Mouse (Mus musculus) kidney, postnatal 25 days (tissue): Measurements from ENCODE around the gene Arid4b.

ENCODE experiments used
- DNase-seq, 2 experiments: peaks; one replicate each; pipeline ENCODE4 v3.0.0; 2021; ENCODE audit warnings: mixed read lengths in 2 of 2

The Arid4b gene

DNA sequence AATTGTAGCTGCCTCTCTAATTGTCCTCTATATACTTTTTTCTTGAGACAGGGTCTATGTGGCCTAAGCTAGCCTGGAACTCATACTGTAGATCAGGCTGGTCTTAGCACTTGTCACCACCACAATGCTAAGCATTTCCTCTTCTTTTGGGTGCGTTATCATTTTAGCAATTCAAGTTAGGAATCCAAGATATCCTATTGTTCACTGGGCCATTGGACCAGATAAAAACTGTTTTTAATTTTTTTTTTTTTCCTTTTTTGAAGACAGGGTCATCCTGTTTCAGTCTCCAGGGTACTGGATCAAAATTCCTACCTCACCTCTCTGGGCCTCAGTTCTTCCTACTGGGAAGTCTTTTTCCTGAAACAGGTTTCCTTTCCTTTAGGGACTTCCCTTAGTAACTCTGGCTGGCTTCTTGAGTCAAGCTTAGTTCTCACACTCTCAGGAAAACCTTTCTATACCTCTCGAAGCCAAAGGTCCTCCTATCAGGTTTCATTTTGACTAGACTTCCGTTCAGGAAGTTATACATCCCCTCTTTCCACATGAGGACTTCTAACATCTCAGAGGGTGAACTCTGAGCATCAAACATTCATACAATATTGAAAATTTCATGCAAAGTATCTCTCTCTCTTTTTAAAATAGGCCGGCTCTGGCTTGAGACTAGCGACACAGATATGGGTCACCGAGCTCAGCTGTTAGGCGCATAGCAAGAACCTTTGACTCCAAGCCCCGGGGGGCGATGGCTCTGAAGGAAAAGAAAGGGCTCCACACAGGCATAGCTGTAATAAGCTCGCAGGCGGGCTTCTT lies 621 bp upstream of the Arid4b start:
- no peak for DNase-seq

DNA sequence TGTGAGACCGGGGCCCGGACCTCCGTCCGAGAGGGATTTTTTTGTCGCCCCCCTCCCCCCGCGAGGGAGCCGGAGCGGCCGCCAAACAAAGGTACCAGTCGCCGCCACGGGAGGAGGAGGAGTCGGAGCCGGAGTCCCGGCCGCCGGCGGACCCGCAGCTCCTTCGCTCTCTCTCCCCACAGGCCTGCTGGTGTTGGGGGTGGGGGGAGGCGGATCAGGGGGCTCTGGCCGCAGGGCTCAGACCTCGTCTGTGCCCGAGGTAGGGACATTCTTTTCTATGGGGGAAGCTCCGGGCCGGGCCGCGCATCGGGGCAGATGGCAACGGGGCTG lies 875 bp downstream of the Arid4b start:
- no peak for DNase-seq

DNA sequence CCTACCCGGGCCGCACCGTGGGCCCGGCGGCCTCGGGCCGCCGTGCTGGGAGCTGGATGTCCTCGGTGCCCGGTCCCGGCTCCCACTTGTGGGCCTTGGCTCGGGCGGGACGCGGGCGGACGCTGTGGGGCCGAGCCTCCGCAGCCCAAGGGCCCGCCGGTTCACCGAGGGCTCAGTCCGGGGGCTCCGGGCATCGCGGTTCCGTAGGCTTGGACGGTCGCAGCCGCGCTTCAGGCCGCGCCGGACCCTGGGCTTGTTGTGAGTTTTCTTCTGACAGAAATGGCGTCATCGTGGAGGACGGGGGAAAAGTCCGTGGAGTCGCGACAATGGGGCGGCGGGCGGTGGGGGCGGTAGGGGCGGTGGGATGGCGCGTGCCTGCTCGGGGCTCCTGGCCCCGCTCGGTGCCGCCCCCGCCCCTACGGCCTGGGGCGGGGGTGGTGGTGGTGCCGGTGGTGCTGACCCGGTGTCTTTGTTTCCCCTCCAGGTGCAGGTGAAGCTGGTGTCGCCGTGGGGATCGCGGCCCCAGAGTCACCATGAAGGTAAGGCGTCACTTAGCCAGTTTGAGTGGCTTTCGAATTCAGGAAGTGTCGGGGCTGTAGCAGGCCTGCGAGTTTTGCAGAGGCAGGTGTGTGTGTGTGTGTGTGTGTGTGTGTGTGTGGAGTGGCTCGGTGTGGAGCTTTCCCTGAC lies 1.5 kb downstream of the Arid4b start:
- DNase-seq, result peak; percentile 59 to 80

DNA sequence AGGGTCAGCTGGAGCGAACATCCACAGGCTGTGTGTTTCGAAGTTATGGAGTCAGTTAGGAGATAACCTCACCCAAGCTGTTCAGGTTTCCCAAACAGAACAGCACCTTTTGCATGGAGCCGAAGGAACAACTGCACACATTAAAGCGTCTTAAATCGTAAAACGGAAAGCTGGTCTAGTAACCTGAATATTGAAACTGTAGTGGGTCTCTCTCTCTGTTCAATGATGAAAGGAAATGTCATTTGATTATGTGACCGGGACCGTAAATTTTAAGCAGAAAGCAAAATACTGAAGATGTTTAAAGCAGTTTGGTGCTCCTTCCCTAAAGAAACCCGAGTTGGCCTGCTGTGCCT lies 2.0 kb downstream of the Arid4b start:
- DNase-seq, result no peak

DNA sequence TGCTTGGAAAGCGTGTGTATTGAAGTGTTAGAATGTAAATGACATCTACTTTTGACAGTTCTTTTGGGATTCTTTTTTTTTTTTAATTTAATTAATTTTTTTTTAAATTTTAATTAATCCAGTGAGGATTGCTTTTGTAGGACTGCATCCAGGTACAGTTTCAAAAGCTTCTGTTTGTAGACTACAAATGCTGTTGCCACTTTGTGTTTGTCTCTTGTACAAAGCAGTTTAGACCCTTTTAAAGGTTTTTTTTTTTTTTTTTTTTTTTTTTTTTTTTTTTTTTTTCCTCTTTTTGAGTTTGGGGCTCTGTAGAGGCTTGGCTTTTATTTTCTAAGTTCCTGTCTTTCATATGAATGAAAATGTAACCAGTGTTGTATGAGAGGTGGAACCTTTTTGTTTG lies 2.7 kb downstream of the Arid4b start:
- DNase-seq, result no peak

DNA sequence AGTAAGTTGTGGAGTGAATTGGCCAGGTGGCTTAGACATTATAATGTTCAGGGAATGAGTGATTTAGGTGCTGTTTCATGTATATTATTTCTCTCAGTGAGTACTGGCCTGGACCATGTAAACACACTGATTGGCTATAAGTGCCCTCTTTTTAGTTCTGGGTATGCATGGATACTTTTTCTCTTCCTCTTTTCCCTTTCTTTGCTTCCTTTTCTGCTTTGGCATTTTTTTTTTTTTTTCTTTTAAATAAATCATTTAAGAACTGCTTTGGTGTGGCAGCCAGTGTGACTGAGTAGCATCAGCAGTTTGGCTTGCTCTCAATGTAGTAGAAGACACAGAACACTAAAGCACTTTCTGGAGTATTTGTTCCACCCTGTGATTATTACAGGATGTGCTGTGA lies 5.0 kb downstream of the Arid4b start:
- no peak for DNase-seq

DNA sequence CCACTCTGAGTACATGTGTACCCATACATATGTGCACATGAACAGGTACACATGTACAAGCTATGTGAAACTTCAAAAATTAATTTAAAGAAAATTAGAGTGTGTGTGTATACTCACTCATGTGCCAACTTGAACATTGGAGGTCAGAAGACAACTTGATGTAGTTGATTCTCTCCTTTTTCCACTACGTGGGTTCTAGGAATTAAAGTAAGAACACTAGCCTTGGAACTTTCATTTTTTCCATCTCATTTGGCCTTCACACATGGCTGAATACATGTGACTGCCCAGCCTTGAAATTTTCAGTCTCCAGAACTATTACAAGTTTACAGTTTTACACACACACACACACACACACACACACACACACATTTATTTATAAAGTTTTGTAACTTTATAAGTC lies 6.3 kb downstream of the Arid4b start:
- DNase-seq, result no peak

DNA sequence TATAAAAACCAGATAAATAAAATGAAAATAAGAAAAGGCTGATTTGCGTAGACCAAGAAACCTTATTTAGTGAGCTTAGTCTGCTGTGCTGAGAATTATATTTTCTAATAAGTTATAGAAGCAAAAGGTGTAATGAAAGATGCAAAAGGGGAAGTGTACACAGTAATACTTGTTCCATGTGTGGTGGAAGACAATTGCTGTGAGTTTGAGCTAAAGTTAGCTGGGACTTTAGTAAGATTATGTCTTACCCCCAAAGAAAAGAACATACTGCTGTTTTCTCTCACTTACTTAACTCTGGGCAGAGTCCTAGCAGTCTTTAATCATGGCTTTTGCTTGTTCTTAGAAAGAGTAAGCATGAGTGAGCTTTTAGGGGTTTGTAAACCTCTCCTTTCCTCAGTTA lies 11.3 kb downstream of the Arid4b start:
- no peak for DNase-seq

DNA sequence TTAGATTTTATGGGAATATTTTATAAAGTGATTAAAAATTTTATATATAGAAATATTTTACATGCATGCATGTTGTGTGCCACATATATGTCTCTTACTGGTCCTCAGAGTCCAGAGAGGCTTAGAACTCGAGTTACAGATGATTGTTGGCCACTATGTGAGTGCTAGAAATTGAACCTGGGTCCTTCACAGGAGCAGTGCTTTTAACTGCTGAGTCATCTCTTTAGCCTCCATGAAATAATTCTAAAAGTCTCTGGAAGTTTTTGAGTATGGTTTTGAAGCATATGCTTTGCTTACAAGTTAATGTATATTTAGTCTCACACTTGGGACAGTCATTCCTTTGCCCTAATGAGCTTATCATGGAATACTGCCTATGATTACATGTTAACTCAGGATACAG lies 12.3 kb downstream of the Arid4b start:
- DNase-seq, result no peak

DNA sequence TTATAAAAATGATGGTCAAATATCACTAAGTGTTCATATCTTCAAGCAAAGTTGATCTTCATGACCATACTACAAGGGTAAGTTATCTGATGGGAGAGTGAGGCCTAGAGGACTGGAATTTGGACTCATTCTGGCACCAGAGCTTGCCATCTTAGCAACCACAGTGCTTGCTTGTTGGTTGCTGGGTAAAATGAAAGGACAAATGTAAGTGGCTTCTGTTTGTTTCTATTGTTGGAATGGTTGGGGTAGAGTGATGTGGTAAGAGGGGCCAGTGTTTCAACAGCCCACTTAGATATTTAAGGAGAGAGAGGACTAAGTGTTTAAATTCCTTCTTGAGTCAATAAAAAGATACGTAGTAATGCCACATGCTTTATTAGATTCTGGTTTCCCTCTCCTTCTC lies 25.6 kb downstream of the Arid4b start:
- DNase-seq, result no peak

DNA sequence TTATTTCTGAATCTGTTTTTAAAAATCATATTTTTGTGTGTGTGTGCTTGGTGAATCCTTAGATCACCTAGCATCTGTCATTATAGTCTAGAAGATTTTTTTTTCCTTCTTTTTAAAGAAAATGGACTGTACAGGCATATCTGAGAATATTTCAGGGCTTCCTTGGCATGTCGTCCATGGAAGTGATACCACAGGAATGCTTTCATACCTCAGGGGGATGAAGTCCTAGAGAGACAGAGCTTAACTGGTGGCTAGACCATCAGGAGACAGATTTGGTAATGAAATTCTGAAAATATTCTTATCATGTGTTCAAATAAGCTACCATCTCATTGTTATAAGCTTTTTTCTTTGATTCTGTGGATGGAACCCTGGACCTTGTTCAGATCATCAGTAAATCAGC lies 40.0 kb downstream of the Arid4b start:
- DNase-seq, result no peak

DNA sequence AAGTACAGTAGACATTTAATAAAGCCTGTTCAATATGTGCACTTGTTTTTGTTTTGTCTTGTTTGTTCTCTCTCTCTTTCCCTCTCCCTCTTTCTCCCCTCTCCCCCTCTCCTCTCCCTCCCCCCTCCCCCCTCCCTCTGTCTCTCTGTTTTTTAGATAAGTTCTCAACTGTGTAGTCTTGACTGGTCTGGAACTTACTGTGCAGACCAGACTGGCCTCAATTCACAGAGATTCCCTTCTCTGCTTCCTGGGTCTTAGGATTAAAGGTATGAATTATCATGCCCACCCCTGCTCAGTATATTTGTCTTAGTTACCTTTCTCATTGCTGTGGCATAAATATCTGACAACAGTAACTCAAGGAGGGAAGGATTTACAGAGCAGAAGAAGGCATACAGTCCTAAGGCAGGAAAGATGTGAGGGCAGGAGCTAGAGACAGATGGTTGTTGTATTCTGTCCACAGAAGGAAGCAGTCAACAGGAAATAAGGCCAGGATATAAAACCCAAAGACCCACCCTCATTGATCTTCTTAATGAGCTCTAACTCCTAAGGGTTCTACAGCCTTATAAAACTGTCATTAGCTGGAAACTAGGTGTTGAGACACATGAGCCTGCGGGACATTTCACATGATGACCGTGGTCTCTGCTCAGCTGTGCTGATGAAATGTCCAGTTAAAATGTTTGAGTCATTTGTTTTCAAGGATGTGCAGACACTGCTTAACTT lies 47.3 kb downstream of the Arid4b start:
- DNase-seq, result no peak

DNA sequence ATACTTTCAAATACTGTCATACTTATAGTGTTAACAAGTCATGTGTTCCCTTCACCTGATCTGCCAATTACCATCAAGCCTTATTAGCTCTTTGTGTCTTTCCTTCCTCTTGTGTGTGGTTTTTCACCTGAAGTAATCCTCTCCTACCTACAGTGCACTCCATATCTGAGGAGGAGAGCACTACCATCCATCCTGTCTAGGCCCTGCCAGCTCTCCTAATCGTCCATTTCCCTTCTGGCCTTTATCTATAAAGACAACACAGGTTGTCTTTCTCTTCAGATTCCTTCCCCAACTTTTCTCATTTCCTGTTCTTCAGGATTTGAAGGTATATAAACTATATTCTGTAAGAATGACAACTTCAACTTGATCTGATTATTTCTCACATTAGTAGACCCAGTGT lies 48.1 kb downstream of the Arid4b start:
- DNase-seq, result no peak

DNA sequence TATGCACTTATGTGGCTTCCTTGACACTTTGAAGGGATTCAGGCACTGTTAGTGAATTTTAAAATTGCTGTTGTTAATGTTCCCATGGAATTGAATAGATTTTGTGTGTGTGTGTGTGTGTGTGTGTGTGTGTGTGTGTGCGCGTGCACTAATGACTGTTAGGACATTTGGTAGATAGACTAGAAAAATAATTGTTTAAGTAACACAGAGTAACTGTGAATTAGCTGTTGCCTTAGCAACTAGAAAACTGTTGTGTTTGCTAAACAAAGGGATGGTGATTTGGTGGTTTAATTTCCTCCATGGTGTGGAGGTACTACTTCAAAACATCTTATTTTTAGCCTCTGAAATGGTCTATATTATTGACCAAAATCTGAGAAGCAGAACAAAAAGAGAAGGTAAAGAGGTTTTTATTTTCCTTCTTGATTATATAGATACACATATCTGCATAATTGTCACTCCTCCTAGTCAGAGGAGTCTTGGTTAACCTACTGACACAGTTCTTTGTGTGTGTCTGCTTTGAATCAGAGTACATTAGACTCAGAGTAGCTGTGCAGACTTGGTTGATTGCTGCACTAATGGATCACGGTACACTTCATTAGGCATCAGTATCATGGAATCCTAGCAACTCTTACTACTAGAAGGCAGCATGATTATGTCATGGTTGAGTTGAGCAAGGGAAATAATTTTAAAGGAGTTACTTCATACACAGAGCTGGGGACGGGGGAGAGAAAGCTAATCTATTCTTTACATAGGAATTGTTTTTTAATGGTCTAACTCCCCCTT lies 50.9 kb downstream of the Arid4b start:
- no peak for DNase-seq

DNA sequence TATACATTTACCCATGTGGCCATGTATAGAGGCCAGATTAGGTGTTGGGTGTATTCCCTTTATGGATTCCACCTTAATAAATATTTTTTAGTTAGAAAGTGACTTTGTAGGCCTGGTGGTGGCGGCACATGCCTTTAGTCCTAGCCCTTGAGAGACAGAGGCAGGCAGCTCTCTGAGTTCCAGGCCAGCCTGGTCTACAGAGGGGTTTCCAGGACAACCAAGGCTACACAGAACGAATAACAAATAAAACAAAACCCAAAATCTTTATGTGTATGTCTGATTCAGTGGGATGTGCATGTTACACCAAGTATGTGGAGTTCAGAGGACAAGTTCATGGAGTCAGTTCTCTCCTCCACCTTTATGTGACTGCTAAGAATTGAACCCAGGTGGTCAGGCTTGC lies 52.8 kb downstream of the Arid4b start:
- DNase-seq, result no peak

DNA sequence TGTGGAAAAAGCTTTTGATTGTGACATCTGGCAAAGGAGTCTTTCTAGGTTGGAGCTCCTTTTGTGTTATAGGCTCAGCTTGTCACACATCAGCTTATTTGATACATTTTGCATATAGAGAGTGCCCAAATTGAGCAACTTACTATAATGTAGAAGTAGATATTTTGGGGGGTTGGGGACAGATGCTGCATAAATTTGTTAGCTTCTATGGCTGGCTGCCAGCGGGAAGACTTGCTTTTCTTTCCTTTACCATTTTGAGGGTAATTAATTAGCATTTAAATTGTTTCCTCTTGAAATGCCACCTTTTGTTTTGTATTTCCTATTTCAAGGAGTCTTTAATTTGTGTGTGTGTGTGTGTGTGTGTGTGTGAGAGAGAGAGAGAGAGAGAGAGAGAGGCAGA lies 68.6 kb downstream of the Arid4b start:
- DNase-seq, result no peak

DNA sequence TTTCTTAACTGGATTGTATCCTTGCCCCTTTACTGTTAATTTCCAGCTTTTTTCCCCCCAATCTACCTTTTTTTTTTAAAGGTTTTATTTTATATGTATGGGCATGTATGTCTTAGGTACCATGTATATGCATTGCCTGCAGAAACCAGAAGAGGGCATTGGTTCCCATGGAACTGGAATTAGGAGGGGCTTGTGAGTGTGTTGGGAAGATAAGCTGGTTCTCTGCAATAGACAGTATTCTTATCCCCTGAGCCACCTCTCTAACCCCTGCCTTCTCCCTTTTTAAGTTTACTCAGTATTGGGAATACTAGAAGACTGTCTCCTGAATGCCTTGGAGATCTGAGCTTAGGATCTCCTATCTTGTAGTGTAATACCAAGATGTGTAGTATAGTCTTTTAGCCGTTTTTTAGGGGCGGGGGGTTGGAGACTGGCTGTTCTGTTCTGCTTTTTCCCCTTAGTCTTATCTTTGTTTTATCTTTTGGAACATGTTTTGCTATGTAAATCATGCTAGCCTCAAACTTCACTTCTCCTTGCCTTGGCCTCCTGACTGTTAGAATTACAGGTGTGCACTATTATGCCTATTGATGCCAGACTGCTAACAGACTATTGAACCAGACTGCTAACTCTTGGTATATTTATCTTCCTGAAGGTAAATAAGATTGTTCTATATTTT lies 79.4 kb downstream of the Arid4b start:
- no peak for DNase-seq

DNA sequence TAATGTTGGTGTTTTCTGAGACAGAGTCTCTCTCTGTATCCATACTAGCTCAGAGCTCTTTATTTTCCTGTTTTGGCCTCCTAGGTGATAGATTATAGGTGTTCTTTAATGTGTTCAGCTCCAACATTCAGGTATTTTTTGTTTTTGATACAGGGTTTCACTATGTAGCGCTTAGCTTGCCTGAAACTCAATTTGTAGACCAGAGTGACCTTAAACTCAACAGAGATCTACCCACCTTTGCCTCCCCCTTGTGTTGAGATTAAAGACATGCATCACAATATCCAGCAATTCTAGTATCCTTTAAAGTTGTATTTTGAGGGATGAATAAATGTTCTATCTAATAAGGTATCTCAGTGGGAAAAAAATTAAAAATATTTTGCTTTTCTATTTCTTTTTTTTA lies 115.0 kb downstream of the Arid4b start:
- DNase-seq, result no peak

DNA sequence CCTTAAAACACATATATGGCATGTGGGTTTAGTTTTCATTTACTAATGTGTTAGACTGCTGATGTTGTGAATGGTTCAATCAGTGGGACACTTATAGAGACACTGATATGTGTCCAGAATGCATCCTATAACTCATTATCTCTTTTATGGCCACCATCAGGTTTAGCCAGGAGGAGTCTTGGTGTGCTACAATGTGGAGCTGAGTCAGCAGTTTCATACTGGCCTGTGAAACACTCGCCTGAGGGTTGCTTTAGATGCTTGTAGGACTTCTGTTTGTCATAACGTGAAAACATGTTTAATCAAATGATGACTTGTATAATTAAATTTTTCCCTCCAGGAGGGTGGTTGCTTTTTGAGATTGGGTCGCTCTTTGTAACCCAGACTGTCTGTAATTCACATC lies 116.6 kb downstream of the Arid4b start:
- DNase-seq, result no peak

DNA sequence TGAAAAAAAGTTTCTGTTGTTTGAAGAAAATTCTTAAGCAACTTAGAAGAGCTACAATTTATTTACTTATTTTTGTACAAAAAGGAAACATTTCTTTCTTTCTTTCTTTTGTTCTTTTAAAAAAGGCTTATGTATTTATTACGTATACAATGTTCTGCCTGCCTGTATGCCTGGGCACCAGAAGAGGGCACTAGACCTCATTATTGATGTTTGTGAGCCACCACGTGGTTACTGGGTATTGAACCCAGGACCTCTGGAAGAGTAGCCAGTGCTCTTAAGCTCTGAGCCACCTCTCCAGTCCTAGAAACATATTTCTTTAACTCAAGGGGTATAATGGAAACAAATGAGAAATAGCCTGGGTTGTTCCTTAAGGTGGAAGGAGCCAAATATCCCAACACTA lies 182.9 kb downstream of the Arid4b start:
- no peak for DNase-seq
